Mouse (Mus musculus): ENCODE measurements at regions not wholly inside any gene's neighbourhood (a gene's known extent, or its start where the extent isn't known, plus 50 kb on each side); places are given as distances from the start of the nearest gene placed in this dataset.

DNA sequence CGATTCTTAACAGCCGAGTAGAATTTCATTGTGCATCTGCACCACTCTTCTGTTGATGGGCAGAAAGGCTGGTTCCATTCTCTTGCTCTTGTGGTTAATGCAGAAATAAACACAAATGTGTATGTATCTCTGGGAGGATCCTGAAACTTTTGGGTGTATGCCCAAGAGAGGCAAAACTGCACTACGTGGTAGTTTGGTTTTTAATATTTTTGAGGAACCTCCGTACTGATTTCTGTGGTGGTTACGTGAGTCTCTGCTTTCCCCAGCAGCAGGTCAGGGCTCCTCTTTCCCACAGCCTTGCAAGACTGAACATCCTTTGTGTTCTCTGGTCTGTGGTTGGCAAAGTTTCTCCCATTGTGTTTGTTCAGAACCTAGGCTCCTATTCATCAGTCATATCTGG lies 198.9 kb upstream of the Ubash3b start:
- no peaks in the 10 kb centered on the region for H3K36me3 ChIP-seq (ENCODE audit: control insufficient read depth, insufficient read depth, low read length)
- H3K4me3 ChIP-seq (ENCODE audit: control insufficient read depth, insufficient read depth, low read length), result no peak overlapping the region
- no peak for TF ChIP-seq CTCF (IDR thresholded peaks at IDR 0.05; ENCODE audit: borderline replicate concordance, control insufficient read depth, extremely low read depth, insufficient read depth, low read length, poor library complexity)
- no peak for TF ChIP-seq POLR2A (IDR thresholded peaks at IDR 0.05; ENCODE audit: control insufficient read depth, extremely low read depth, insufficient read depth, low read length, poor library complexity)
- no peak overlapping the region for H3K27ac ChIP-seq (ENCODE audit: control insufficient read depth, insufficient read depth, low read length)
- H3K4me1 ChIP-seq (replicated peaks; ENCODE audit: control insufficient read depth, insufficient read depth, low read length), result no peaks in the 10 kb centered on the region
- no peaks in the 10 kb centered on the region for H3K27me3 ChIP-seq (ENCODE audit: control insufficient read depth, insufficient read depth, low read length)
- WGBS, result 55% methylated on average over 5 of the region's 5 CpGs
- no peak for DNase-seq

GRCm38 (mm10) chr9:41359286-41359685 lies 197.8 kb upstream of the Ubash3b start:
- TF ChIP-seq POLR2A (IDR thresholded peaks at IDR 0.05; ENCODE audit: control insufficient read depth, extremely low read depth, insufficient read depth, low read length, poor library complexity), result no peak
- no peak for TF ChIP-seq CTCF (IDR thresholded peaks at IDR 0.05; ENCODE audit: borderline replicate concordance, control insufficient read depth, extremely low read depth, insufficient read depth, low read length, poor library complexity)
- no peak for DNase-seq
- H3K27ac ChIP-seq (ENCODE audit: control insufficient read depth, insufficient read depth, low read length), result no peak overlapping the region
- H3K27me3 ChIP-seq (ENCODE audit: control insufficient read depth, insufficient read depth, low read length), result no peaks in the 10 kb centered on the region
- H3K4me1 ChIP-seq (replicated peaks; ENCODE audit: control insufficient read depth, insufficient read depth, low read length), result no peaks in the 10 kb centered on the region
- H3K36me3 ChIP-seq (ENCODE audit: control insufficient read depth, insufficient read depth, low read length), result no peaks in the 10 kb centered on the region
- WGBS, result 87% methylated on average over 3 of the region's 3 CpGs
- no peak overlapping the region for H3K4me3 ChIP-seq (ENCODE audit: control insufficient read depth, insufficient read depth, low read length)

- Histone ChIP-seq H3K36me3 (ENCODE audit: control insufficient read depth, insufficient read depth, low read length) (no peaks in the 10 kb centered on the region), H3K4me3 (ENCODE audit: control insufficient read depth, insufficient read depth, low read length) (no peak overlapping the region), H3K27me3 (ENCODE audit: control insufficient read depth, insufficient read depth, low read length) (no peaks in the 10 kb centered on the region), H3K4me1 (replicated peaks; ENCODE audit: control insufficient read depth, insufficient read depth, low read length) (no peaks in the 10 kb centered on the region), H3K27ac (ENCODE audit: control insufficient read depth, insufficient read depth, low read length) (no peak overlapping the region)
- DNase-seq, result no peak
- 81% methylated on average over 2 of the region's 2 CpGs for WGBS
- TF ChIP-seq CTCF (IDR thresholded peaks at IDR 0.05; ENCODE audit: borderline replicate concordance, control insufficient read depth, extremely low read depth, insufficient read depth, low read length, poor library complexity) (no peak), POLR2A (IDR thresholded peaks at IDR 0.05; ENCODE audit: control insufficient read depth, extremely low read depth, insufficient read depth, low read length, poor library complexity) (no peak)
These were observed 183.8 kb upstream of the Ubash3b start for GRCm38 (mm10) chr9:41345338-41345737.

DNA sequence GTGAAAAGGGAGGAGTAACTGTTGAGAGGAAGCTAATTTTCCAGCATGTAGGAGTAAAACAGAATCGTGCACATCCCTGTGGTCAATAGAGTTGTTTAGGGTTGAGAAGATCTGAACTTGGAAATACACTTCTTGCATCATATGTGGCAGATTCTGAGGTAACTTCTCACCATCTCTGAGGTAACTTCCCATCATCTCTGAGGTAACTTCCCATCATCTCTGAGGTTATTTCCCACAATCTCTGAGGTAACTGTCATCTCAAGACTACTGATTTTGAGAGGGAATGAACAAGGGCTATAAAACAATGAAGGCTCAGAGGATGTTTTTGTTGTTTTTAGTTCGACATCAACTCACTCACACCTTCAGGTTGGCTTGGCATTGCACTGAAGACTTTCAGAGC lies 175.9 kb upstream of the Ubash3b start:
- Histone ChIP-seq H3K27me3 (ENCODE audit: control insufficient read depth, insufficient read depth, low read length) (no peaks in the 10 kb centered on the region), H3K4me1 (replicated peaks; ENCODE audit: control insufficient read depth, insufficient read depth, low read length) (no peaks in the 10 kb centered on the region), H3K36me3 (ENCODE audit: control insufficient read depth, insufficient read depth, low read length) (no peaks in the 10 kb centered on the region), H3K4me3 (ENCODE audit: control insufficient read depth, insufficient read depth, low read length) (no peak overlapping the region), H3K27ac (ENCODE audit: control insufficient read depth, insufficient read depth, low read length) (no peak overlapping the region)
- TF ChIP-seq POLR2A (IDR thresholded peaks at IDR 0.05; ENCODE audit: control insufficient read depth, extremely low read depth, insufficient read depth, low read length, poor library complexity) (no peak), CTCF (IDR thresholded peaks at IDR 0.05; ENCODE audit: borderline replicate concordance, control insufficient read depth, extremely low read depth, insufficient read depth, low read length, poor library complexity) (no peak)
- no peak for DNase-seq
- WGBS, result 77% methylated on average over 2 of the region's 2 CpGs

DNA sequence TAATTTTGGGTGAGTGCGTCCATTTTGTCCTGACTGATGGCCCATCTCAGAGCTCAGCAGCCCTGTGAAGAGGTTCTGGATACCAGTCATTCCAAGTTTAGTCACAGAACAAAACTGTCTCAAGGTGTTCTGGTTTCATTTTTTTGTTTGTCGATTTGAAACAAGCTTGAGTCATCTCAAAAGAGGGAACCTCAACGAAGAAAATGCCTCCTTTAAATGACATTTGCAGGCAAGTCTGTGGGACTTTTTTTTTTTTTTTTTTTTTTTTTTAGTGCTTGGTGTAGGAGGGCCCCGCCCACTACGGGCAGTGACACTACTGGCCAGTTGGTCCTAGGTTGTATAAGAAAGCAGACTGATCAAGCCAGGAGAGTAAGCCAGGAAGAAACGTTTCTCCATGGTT lies 175.3 kb upstream of the Ubash3b start:
- Histone ChIP-seq H3K4me3 (ENCODE audit: control insufficient read depth, insufficient read depth, low read length) (no peak overlapping the region), H3K27me3 (ENCODE audit: control insufficient read depth, insufficient read depth, low read length) (no peaks in the 10 kb centered on the region), H3K36me3 (ENCODE audit: control insufficient read depth, insufficient read depth, low read length) (no peaks in the 10 kb centered on the region), H3K27ac (ENCODE audit: control insufficient read depth, insufficient read depth, low read length) (no peak overlapping the region), H3K4me1 (replicated peaks; ENCODE audit: control insufficient read depth, insufficient read depth, low read length) (no peaks in the 10 kb centered on the region)
- WGBS, result 71% methylated on average over 6 of the region's 6 CpGs
- TF ChIP-seq POLR2A (IDR thresholded peaks at IDR 0.05; ENCODE audit: control insufficient read depth, extremely low read depth, insufficient read depth, low read length, poor library complexity) (no peak), CTCF (IDR thresholded peaks at IDR 0.05; ENCODE audit: borderline replicate concordance, control insufficient read depth, extremely low read depth, insufficient read depth, low read length, poor library complexity) (no peak)
- DNase-seq, result no peak

DNA sequence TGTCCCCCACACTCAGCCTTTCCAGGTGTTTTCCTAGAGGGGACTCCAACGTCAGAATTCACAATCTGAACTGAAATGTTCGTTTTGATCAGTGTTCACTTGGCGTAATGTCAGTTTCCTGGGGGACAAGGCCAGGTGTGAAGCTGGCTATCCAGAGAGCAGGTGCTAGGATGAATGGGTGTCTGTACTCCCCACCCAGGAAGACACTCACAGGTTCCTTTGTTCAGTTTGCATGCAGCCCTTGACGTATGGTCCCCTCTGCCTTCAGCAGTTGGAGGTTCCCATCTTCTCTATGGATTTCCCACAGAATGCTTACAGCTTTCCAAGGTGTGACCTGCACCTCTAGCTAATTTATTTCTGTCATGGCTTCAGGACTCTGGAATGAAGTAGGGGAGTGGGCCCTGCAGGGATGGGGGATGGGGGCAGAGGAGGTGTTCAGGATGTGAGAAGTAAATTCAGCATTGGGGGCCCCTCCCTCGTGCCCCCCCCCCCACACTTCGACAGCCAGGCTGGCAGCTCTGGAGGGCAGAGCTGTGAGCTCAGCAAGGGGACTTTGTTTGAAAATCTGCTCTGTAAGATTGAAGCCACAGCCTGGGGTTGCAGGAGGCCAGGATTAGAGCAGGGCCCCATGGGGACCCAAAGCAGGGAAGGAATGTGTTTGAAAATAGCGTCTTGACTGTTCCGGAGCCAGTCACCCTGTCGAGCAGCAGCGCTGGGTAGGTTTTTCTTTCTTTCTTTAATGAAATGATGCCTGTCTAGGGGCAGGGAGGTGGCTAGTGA lies 173.2 kb upstream of the Ubash3b start:
- 64% methylated on average over 10 of the region's 10 CpGs for WGBS
- TF ChIP-seq POLR2A (IDR thresholded peaks at IDR 0.05; ENCODE audit: control insufficient read depth, extremely low read depth, insufficient read depth, low read length, poor library complexity) (no peak), CTCF (IDR thresholded peaks at IDR 0.05; ENCODE audit: borderline replicate concordance, control insufficient read depth, extremely low read depth, insufficient read depth, low read length, poor library complexity) (no peak)
- no peak for DNase-seq
- Histone ChIP-seq H3K4me3 (ENCODE audit: control insufficient read depth, insufficient read depth, low read length) (no peak overlapping the region), H3K4me1 (replicated peaks; ENCODE audit: control insufficient read depth, insufficient read depth, low read length) (no peaks in the 10 kb centered on the region), H3K36me3 (ENCODE audit: control insufficient read depth, insufficient read depth, low read length) (no peaks in the 10 kb centered on the region), H3K27me3 (ENCODE audit: control insufficient read depth, insufficient read depth, low read length) (no peaks in the 10 kb centered on the region), H3K27ac (ENCODE audit: control insufficient read depth, insufficient read depth, low read length) (no peak overlapping the region)
